Mouse (Mus musculus): Measurements from ENCODE around the gene Echdc3. TPM values are rescaled to one million over a fixed set of nuclear protein-coding genes. Genes with fewer than 3 reads are reported as not detected.
A peak's percentile ranks its signal among the peaks of the same experiment; 100 is the strongest.

Gene Echdc3
- polyA plus RNA-seq, 2 experiments: 4.8 to 5.0 TPM

- no peak overlapping the region for H3K4me3 ChIP-seq (replicated peaks; ENCODE audit: low read length)
- H3K36me3 ChIP-seq (ENCODE audit: control insufficient read depth, insufficient read depth, low read length): no peaks in the 10 kb centered on the region
- H3K4me1 ChIP-seq (ENCODE audit: control insufficient read depth, insufficient read depth, low read length): no peaks in the 10 kb centered on the region; the same call in 1 of the 2 replicates
- TF ChIP-seq POLR2A (IDR thresholded peaks at IDR 0.05; ENCODE audit: borderline replicate concordance, extremely low read depth, insufficient read depth, insufficient read length): no peak
- no peaks in the 10 kb centered on the region for H3K27me3 ChIP-seq (ENCODE audit: control insufficient read depth, insufficient read depth, low read length)
- H3K27ac ChIP-seq (replicated peaks; ENCODE audit: low read depth, low read length): no peak overlapping the region
- no peak for ATAC-seq (ENCODE audit: low FRiP score, low read depth)
- WGBS: 52% methylated on average over 11 of the region's 11 CpGs
- peaks cover 8% of the 10 kb centered on the region; the same call in 1 of the 2 replicates for H3K9me3 ChIP-seq (ENCODE audit: control insufficient read depth, low read length)
- H3K4me2 ChIP-seq (replicated peaks; ENCODE audit: low read depth, low read length, severe bottlenecking): no peak overlapping the region
- no peak overlapping the region for H3K9ac ChIP-seq (ENCODE audit: low read depth, low read length, severe bottlenecking)
- DNase-seq (ENCODE audit: low spot score): no peak
These were observed 25.4 kb downstream of the Echdc3 start for GRCm38 (mm10) chr2:6187418-6187817.

- TF ChIP-seq POLR2A (IDR thresholded peaks at IDR 0.05; ENCODE audit: borderline replicate concordance, extremely low read depth, insufficient read depth, insufficient read length): no peak
- DNase-seq (ENCODE audit: low spot score) (no peak), ATAC-seq (ENCODE audit: low FRiP score, low read depth) (no peak)
- H3K9ac ChIP-seq (ENCODE audit: low read depth, low read length, severe bottlenecking): no peak overlapping the region
- H3K4me1 ChIP-seq (ENCODE audit: control insufficient read depth, insufficient read depth, low read length): no peaks in the 10 kb centered on the region; the same call in 1 of the 2 replicates
- no peak overlapping the region for H3K4me3 ChIP-seq (replicated peaks; ENCODE audit: low read length)
- H3K27me3 ChIP-seq (ENCODE audit: control insufficient read depth, insufficient read depth, low read length): no peaks in the 10 kb centered on the region
- no peak overlapping the region for H3K27ac ChIP-seq (replicated peaks; ENCODE audit: low read depth, low read length)
- peaks cover 8% of the 10 kb centered on the region; the same call in 1 of the 2 replicates for H3K9me3 ChIP-seq (ENCODE audit: control insufficient read depth, low read length)
- H3K36me3 ChIP-seq (ENCODE audit: control insufficient read depth, insufficient read depth, low read length): no peaks in the 10 kb centered on the region
- WGBS: 56% methylated on average over 4 of the region's 4 CpGs
- no peak overlapping the region for H3K4me2 ChIP-seq (replicated peaks; ENCODE audit: low read depth, low read length, severe bottlenecking)
These were observed 25.9 kb downstream of the Echdc3 start for GRCm38 (mm10) chr2:6186913-6187312.

- 40% methylated on average over 1 of the region's 1 CpGs for WGBS
- Histone ChIP-seq H3K36me3 (ENCODE audit: control insufficient read depth, insufficient read depth, low read length) (no peaks in the 10 kb centered on the region), H3K4me2 (replicated peaks; ENCODE audit: low read depth, low read length, severe bottlenecking) (no peak overlapping the region), H3K4me1 (ENCODE audit: control insufficient read depth, insufficient read depth, low read length) (no peaks in the 10 kb centered on the region; the same call in 1 of the 2 replicates), H3K9ac (ENCODE audit: low read depth, low read length, severe bottlenecking) (no peak overlapping the region), H3K27ac (replicated peaks; ENCODE audit: low read depth, low read length) (no peak overlapping the region), H3K4me3 (replicated peaks; ENCODE audit: low read length) (no peak overlapping the region), H3K27me3 (ENCODE audit: control insufficient read depth, insufficient read depth, low read length) (no peaks in the 10 kb centered on the region), H3K9me3 (ENCODE audit: control insufficient read depth, low read length) (peaks cover 7% of the 10 kb centered on the region; the same call in 1 of the 2 replicates)
- no peak for TF ChIP-seq POLR2A (IDR thresholded peaks at IDR 0.05; ENCODE audit: borderline replicate concordance, extremely low read depth, insufficient read depth, insufficient read length)
- no peak for ATAC-seq (ENCODE audit: low FRiP score, low read depth)
- no peak for DNase-seq (ENCODE audit: low spot score)
These were observed 33.1 kb downstream of the Echdc3 start for GRCm38 (mm10) chr2:6179749-6180117.

- DNase-seq (ENCODE audit: low spot score) (peak; percentile 32), ATAC-seq (ENCODE audit: low FRiP score, low read depth) (no peak; the same call in 1 of the 2 replicates)
- Histone ChIP-seq H3K36me3 (ENCODE audit: control insufficient read depth, insufficient read depth, low read length) (no peaks in the 10 kb centered on the region), H3K4me1 (ENCODE audit: control insufficient read depth, insufficient read depth, low read length) (no peaks in the 10 kb centered on the region; the same call in 1 of the 2 replicates), H3K4me3 (replicated peaks; ENCODE audit: low read length) (no peak overlapping the region), H3K9ac (ENCODE audit: low read depth, low read length, severe bottlenecking) (no peak overlapping the region), H3K4me2 (replicated peaks; ENCODE audit: low read depth, low read length, severe bottlenecking) (no peak overlapping the region), H3K27me3 (ENCODE audit: control insufficient read depth, insufficient read depth, low read length) (no peaks in the 10 kb centered on the region), H3K9me3 (ENCODE audit: control insufficient read depth, low read length) (peaks cover under 1% of the 10 kb centered on the region; the same call in 1 of the 2 replicates), H3K27ac (replicated peaks; ENCODE audit: low read depth, low read length) (no peak overlapping the region)
- 35% methylated on average over 16 of the region's 16 CpGs for whole genome bisulfite sequencing
- no peak for TF ChIP-seq POLR2A (IDR thresholded peaks at IDR 0.05; ENCODE audit: borderline replicate concordance, extremely low read depth, insufficient read depth, insufficient read length)
These were observed 33.7 kb downstream of the Echdc3 start for GRCm38 (mm10) chr2:6178901-6179748.

GRCm38 (mm10) chr2:6173013-6173412, 39.8 kb downstream of the Echdc3 start:
- Histone ChIP-seq H3K4me1 (ENCODE audit: control insufficient read depth, insufficient read depth, low read length) (no peaks in the 10 kb centered on the region; the same call in 1 of the 2 replicates), H3K4me2 (replicated peaks; ENCODE audit: low read depth, low read length, severe bottlenecking) (no peak overlapping the region), H3K27me3 (ENCODE audit: control insufficient read depth, insufficient read depth, low read length) (no peaks in the 10 kb centered on the region), H3K27ac (replicated peaks; ENCODE audit: low read depth, low read length) (no peak overlapping the region), H3K36me3 (ENCODE audit: control insufficient read depth, insufficient read depth, low read length) (no peaks in the 10 kb centered on the region), H3K9me3 (ENCODE audit: control insufficient read depth, low read length) (no peaks in the 10 kb centered on the region), H3K4me3 (replicated peaks; ENCODE audit: low read length) (no peak overlapping the region), H3K9ac (ENCODE audit: low read depth, low read length, severe bottlenecking) (no peak overlapping the region)
- no peak for DNase-seq (ENCODE audit: low spot score)
- no peak for TF ChIP-seq POLR2A (IDR thresholded peaks at IDR 0.05; ENCODE audit: borderline replicate concordance, extremely low read depth, insufficient read depth, insufficient read length)
- WGBS: 38% methylated on average over 3 of the region's 3 CpGs
- no peak for ATAC-seq (ENCODE audit: low FRiP score, low read depth)

Measured in limb, embryonic 14.5 days (tissue).